Mouse (Mus musculus) thymus, adult 2 months (tissue): ENCODE data around the gene Hs6st1.

ENCODE experiments used
- CTCF ChIP-seq: fragments of 200-500 bp; IDR thresholded peaks from 2 replicates; pipeline ENCODE4 v1.5.1; 2012; ENCODE audit warnings: mild to moderate bottlenecking, control low read depth, low read length, moderate library complexity, borderline replicate concordance; ENCODE audit not compliant: control insufficient read depth, poor library complexity, insufficient read depth; ENCODE audit errors: extremely low read depth
- POLR2A ChIP-seq: fragments of 200-500 bp; IDR thresholded peaks from 2 replicates; pipeline ENCODE4 v1.6.1; 2012; ENCODE audit warnings: mild to moderate bottlenecking, low read length, control low read depth, moderate library complexity; ENCODE audit not compliant: control insufficient read depth, poor library complexity, insufficient read depth; ENCODE audit errors: extremely low read depth

DNA sequence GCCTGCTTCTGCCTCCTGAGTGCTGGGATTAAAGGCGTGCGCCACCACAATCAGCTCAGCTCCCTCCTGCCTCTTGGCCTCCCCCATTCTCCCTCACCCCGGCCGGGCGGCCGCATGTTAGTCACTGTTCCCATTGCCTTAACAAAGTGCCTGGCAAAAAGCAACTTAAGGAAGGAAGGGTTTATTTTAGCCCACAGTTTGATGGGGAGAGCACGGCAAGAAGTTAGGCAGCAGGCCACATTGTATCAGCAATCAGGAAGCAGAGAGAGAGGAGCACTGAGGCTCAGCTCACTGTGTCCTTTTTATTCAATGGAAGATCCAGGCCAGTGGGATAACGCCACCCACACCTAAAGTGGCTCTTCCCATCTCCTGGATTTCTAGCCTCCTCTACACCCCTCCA, 61.7 kb downstream of the Hs6st1 start:
- TF ChIP-seq CTCF = no peak
- TF ChIP-seq POLR2A = no peak
